Mouse (Mus musculus) heart, embryonic 11.5 days (tissue): ENCODE data around the gene Etl4. TPM values are rescaled to one million over a fixed set of nuclear protein-coding genes. Genes with fewer than 3 reads are reported as not detected.

Experiments
- ATAC-seq: fragments of 200-750 bp; cut with Nextera tagmentation; replicated peaks from 2 replicates; pipeline ENCODE4 v1.8.0; 2017; ENCODE audit warnings: moderate library complexity; ENCODE audit not compliant: insufficient number of reproducible peaks, low FRiP score, low TSS enrichment
- H3K27ac ChIP-seq: fragments of 300-500 bp; sonication (generic); 2 replicates; pipeline ENCODE4 v1.5.1; 2014; ENCODE audit warnings: mild to moderate bottlenecking, low read depth, low read length
- H3K27me3 ChIP-seq: fragments of 300-500 bp; sonication (generic); 2 replicates; pipeline ENCODE4 v1.6.1; 2014; ENCODE audit warnings: mild to moderate bottlenecking, low read length, mixed read lengths; ENCODE audit not compliant: control insufficient read depth, insufficient read depth
- H3K36me3 ChIP-seq: fragments of 300-500 bp; sonication (generic); 2 replicates; pipeline ENCODE4 v1.6.1; 2014; ENCODE audit warnings: mild to moderate bottlenecking, low read length, moderate library complexity, mixed read lengths; ENCODE audit not compliant: control insufficient read depth, insufficient read depth
- H3K4me1 ChIP-seq: fragments of 300-500 bp; sonication (generic); 2 replicates; pipeline ENCODE4 v1.6.1; 2014; ENCODE audit warnings: low read length; ENCODE audit not compliant: control insufficient read depth, insufficient read depth
- H3K4me2 ChIP-seq: fragments of 300-500 bp; sonication (generic); 2 replicates; pipeline ENCODE4 v1.6.1; 2014; ENCODE audit warnings: mild to moderate bottlenecking, moderate library complexity
- H3K4me3 ChIP-seq: fragments of 300-500 bp; sonication (generic); 2 replicates; pipeline ENCODE4 v1.5.1; 2014; ENCODE audit warnings: low read depth, low read length
- H3K9ac ChIP-seq: fragments of 300-500 bp; sonication (generic); 2 replicates; pipeline ENCODE4 v1.6.1; 2014; ENCODE audit warnings: mild to moderate bottlenecking, low read depth, low read length, moderate library complexity
- H3K9me3 ChIP-seq: fragments of 300-500 bp; sonication (generic); replicated peaks from 2 replicates; pipeline ENCODE4 v1.6.1; 2016; ENCODE audit warnings: low read length; ENCODE audit not compliant: control insufficient read depth
- WGBS: fragments of 180-500 bp; shearing (Covaris S2); extraction: QIAGEN DNeasy Blood & Tissue Kit; methylation state at CpG from one replicate; pipeline ENCODE4 v1.1.7; 2014; ENCODE audit not compliant: insufficient replicate concordance; 5-methylcytosine and 5-hydroxymethylcytosine counted together
- polyA plus RNA-seq: library from polyadenylated mRNA; unstranded; fragments of >200 nt; fragmentation: Nextera tagmentation; extraction: Ambion mirVana; gene quantifications from 2 replicates; pipeline ENCODE4 v1.2.1, GENCODE M21; 2014

The Etl4 gene
- polyA plus RNA-seq, 1 experiment from 2014 or later: 12.4 TPM

GRCm38 (mm10) chr2:20711024-20711423 lies 801.4 kb downstream of the Etl4 start:
- 31% methylated on average over 2 of the region's 2 CpGs for WGBS
- Histone ChIP-seq H3K36me3 (no peaks in the 10 kb centered on the region), H3K4me2 (no peak overlapping the region), H3K27ac (no peak overlapping the region), H3K4me1 (peaks cover 4% of the 10 kb centered on the region; the same call in 1 of the 2 replicates), H3K9ac (no peak overlapping the region), H3K27me3 (no peaks in the 10 kb centered on the region), H3K9me3 (no peaks in the 10 kb centered on the region), H3K4me3 (no peak overlapping the region)
- ATAC-seq: no peak

- H3K27ac ChIP-seq: no peak overlapping the region; the same call in 1 of the 2 replicates
- H3K9me3 ChIP-seq: no peaks in the 10 kb centered on the region
- H3K36me3 ChIP-seq: no peaks in the 10 kb centered on the region
- peaks cover 13% of the 10 kb centered on the region for H3K4me1 ChIP-seq
- H3K4me2 ChIP-seq: no peak overlapping the region
- H3K27me3 ChIP-seq: no peaks in the 10 kb centered on the region
- no peak for ATAC-seq
- H3K9ac ChIP-seq: no peak overlapping the region
- no peak overlapping the region for H3K4me3 ChIP-seq
- 61% methylated on average over 4 of the region's 4 CpGs for WGBS
These were observed 809.5 kb downstream of the Etl4 start for GRCm38 (mm10) chr2:20719105-20719504.

DNA sequence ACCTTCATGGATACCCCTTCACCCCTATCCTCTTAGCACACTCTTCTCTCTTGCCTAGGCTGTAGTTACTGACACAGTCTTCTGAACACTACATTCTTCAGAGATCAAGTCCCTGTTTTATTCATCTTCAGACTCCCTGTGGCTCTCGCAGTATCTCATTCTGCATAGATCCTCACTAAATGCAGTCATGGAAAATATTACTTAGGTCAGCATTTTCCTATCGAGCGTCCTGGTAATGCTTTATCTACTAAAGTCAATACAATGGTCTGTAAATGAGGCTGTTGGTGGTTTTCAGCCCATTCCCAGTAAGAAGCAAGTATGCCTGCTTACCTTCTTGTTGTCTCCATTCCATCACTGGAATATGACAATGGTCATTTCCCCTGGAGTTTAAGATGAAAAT lies 811.5 kb downstream of the Etl4 start:
- H3K36me3 ChIP-seq: no peaks in the 10 kb centered on the region
- H3K27ac ChIP-seq: no peak overlapping the region
- no peaks in the 10 kb centered on the region for H3K9me3 ChIP-seq
- no peaks in the 10 kb centered on the region for H3K27me3 ChIP-seq
- no peak overlapping the region for H3K4me3 ChIP-seq
- no peak overlapping the region for H3K4me2 ChIP-seq
- 53% methylated on average over 3 of the region's 3 CpGs for WGBS
- ATAC-seq: no peak
- no peak overlapping the region for H3K9ac ChIP-seq
- peaks cover 16% of the 10 kb centered on the region for H3K4me1 ChIP-seq

- Histone ChIP-seq H3K4me1 (peaks cover 16% of the 10 kb centered on the region), H3K4me3 (0 out of 2 replicates have a peak overlapping the region, but pooled peaks have one; percentile 6), H3K9me3 (no peaks in the 10 kb centered on the region), H3K27me3 (no peaks in the 10 kb centered on the region), H3K36me3 (no peaks in the 10 kb centered on the region), H3K4me2 (peak overlapping the region; percentile 47), H3K27ac (no peak overlapping the region), H3K9ac (no peak overlapping the region)
- ATAC-seq: no peak
- WGBS: 31% methylated on average over 15 of the region's 15 CpGs
These were observed 812.8 kb downstream of the Etl4 start for GRCm38 (mm10) chr2:20722165-20722991.

- 28% methylated on average over 2 of the region's 2 CpGs for WGBS
These were observed 814.6 kb downstream of the Etl4 start for GRCm38 (mm10) chr2:20723990-20724745.

DNA sequence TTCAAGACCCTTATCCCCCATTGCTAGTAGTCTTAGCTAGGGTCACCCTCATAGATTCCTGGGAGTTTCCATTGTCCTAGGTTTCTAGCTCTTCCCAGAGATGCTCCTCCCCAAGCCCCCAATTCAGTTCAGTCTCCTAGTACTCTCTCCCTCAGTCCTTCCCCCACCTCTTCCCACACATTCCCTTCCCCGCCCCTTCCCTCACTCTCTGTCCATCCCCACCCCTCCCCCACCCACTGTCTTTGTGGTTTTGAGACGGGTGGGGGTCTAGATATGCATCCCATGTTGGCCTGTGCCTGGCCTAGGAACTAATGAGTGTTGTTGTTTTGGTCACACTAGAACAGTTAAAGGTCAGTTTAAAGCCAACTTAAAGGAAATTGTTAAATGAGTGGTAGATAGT lies 817.4 kb downstream of the Etl4 start:
- no peak overlapping the region for H3K27ac ChIP-seq
- WGBS: 64% methylated on average over 2 of the region's 2 CpGs
- no peak overlapping the region for H3K4me2 ChIP-seq
- no peak overlapping the region for H3K4me3 ChIP-seq
- no peaks in the 10 kb centered on the region for H3K36me3 ChIP-seq
- no peaks in the 10 kb centered on the region for H3K9me3 ChIP-seq
- no peak for ATAC-seq
- H3K4me1 ChIP-seq: peaks cover 5% of the 10 kb centered on the region
- no peak overlapping the region for H3K9ac ChIP-seq
- no peaks in the 10 kb centered on the region for H3K27me3 ChIP-seq

More at GRCm38 (mm10) chr2:20723990-20724745, 814.6 kb downstream of the Etl4 start:
- no peak for ATAC-seq
- H3K4me3 ChIP-seq: no peak overlapping the region
- no peak overlapping the region for H3K4me2 ChIP-seq
- no peak overlapping the region for H3K27ac ChIP-seq
- no peak overlapping the region for H3K9ac ChIP-seq
- H3K9me3 ChIP-seq: no peaks in the 10 kb centered on the region
- no peaks in the 10 kb centered on the region for H3K36me3 ChIP-seq
- H3K27me3 ChIP-seq: no peaks in the 10 kb centered on the region
- peaks cover 13% of the 10 kb centered on the region for H3K4me1 ChIP-seq

GRCm38 (mm10) chr2:20727752-20728438 lies 818.3 kb downstream of the Etl4 start:
- Histone ChIP-seq H3K9ac (no peak overlapping the region), H3K9me3 (no peaks in the 10 kb centered on the region), H3K27ac (no peak overlapping the region), H3K4me1 (peaks cover 4% of the 10 kb centered on the region; the same call in 1 of the 2 replicates), H3K4me3 (no peak overlapping the region), H3K4me2 (no peak overlapping the region), H3K27me3 (no peaks in the 10 kb centered on the region), H3K36me3 (no peaks in the 10 kb centered on the region)
- 80% methylated on average over 6 of the region's 6 CpGs for WGBS
- no peak for ATAC-seq

- H3K9me3 ChIP-seq: no peaks in the 10 kb centered on the region
- WGBS: 50% methylated on average over 3 of the region's 3 CpGs
- H3K27ac ChIP-seq: no peak overlapping the region
- no peak overlapping the region for H3K4me2 ChIP-seq
- peaks cover 7% of the 10 kb centered on the region; the same call in 1 of the 2 replicates for H3K4me1 ChIP-seq
- no peak overlapping the region for H3K4me3 ChIP-seq
- H3K27me3 ChIP-seq: no peaks in the 10 kb centered on the region
- no peak overlapping the region for H3K9ac ChIP-seq
- H3K36me3 ChIP-seq: no peaks in the 10 kb centered on the region
- ATAC-seq: no peak
These were observed 825.9 kb downstream of the Etl4 start for GRCm38 (mm10) chr2:20735444-20735843.
